Mouse (Mus musculus): ENCODE data around the gene Trak1. TPM values are rescaled to one million over a fixed set of nuclear protein-coding genes. Genes with fewer than 3 reads are reported as not detected.
A peak's percentile ranks its signal among the peaks of the same experiment; 100 is the strongest.

The Trak1 gene
- polyA plus RNA-seq, 1 experiment = 22.2 TPM

DNA sequence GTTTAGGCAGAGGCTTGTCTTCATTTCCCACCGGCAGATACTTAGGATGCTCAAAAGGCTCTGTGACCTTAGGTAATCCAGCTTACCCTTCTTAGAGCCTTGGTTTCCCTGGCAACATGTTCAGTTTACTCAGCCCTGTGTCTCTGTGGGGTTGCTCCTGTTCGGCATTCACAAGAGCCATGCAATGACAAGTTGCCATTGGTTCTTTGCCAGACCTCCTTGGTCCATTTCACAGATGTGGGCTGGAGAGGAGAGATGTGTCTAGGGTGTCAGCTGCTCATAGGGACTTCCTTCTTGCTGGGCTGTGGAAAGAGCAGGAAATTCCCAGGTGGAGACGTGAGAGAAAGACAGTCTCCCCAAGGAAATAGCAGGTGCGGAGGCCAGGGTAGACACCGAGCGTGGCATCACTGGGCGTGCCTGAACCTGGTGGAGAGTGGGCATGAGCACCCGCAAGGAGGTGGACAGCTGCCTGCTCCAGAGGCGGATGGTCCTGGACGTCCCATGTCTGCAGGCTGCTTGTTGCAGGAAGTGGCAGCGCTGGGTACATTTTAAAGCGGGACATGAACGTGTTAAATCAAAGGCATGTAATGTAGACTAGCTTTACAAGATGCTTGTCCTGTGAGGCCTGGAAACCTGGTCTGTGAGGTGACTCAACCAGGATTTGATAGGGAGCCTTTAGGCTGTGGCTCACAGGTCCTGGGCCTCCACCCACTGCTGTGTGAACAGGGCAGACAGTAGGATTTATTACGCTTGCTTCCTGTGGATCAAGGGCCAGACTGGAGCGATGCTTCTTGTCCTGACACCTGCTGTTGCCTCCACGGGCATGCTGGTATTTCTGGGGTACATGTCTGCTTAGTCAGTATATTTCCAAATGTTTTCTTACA, 127.2 kb downstream of the Trak1 start:
- no peaks in the 10 kb centered on the region; the same call in none of the 2 replicates for H3K4me1 ChIP-seq (ENCODE audit: control insufficient read depth, insufficient read depth, low read length)
- TF ChIP-seq POLR2A (IDR thresholded peaks at IDR 0.05; ENCODE audit: control insufficient read depth, low read depth, low read length) = no peak
- TF ChIP-seq CTCF (IDR thresholded peaks at IDR 0.05; ENCODE audit: control insufficient read depth, insufficient read depth, insufficient replicate concordance, low read depth, low read length) = no peak
- no peaks in the 10 kb centered on the region for H3K27me3 ChIP-seq (ENCODE audit: control insufficient read depth, insufficient read depth, low read length)

GRCm38 (mm10) chr9:121426451-121426850, 129.1 kb downstream of the Trak1 start:
- TF ChIP-seq POLR2A (IDR thresholded peaks at IDR 0.05; ENCODE audit: control insufficient read depth, low read depth, low read length) = no peak
- TF ChIP-seq CTCF (IDR thresholded peaks at IDR 0.05; ENCODE audit: control insufficient read depth, insufficient read depth, insufficient replicate concordance, low read depth, low read length) = no peak
- Histone ChIP-seq H3K27me3 (ENCODE audit: control insufficient read depth, insufficient read depth, low read length) (no peaks in the 10 kb centered on the region), H3K4me3 (ENCODE audit: control insufficient read depth, low read depth, low read length) (no peak overlapping the region), H3K27ac (ENCODE audit: control insufficient read depth, insufficient read depth, low read depth, low read length) (no peak overlapping the region), H3K36me3 (ENCODE audit: control insufficient read depth, insufficient read depth, low read length) (no peaks in the 10 kb centered on the region), H3K4me1 (ENCODE audit: control insufficient read depth, insufficient read depth, low read length) (peaks cover 2% of the 10 kb centered on the region)

More for the DNA sequence above, 127.2 kb downstream of the Trak1 start:
- Histone ChIP-seq H3K36me3 (ENCODE audit: control insufficient read depth, insufficient read depth, low read length) (no peaks in the 10 kb centered on the region), H3K27ac (ENCODE audit: control insufficient read depth, insufficient read depth, low read depth, low read length) (no peak overlapping the region), H3K4me3 (ENCODE audit: control insufficient read depth, low read depth, low read length) (no peak overlapping the region)

DNA sequence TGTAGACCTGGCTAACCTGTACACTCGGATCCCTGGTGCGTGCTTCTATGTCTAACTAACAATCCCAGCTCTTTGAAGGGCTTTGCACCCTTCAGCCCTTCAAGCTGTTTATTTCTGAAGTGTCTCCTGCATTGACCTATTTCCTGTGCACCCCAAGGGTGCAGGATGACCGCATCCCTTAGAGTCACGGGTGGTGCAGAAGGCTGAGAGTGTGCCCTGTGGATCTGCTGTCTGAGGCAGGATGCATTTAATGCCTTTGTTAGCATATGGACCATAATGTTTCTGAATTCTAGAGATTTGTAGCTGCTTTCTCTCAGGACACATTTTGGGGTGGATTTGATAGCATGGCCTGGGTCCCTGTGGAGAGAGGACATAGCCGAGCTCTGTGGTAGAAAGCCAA, 129.6 kb downstream of the Trak1 start:
- Histone ChIP-seq H3K27ac (ENCODE audit: control insufficient read depth, insufficient read depth, low read depth, low read length) (peak overlapping the region; percentile 5; the same call in 1 of the 2 replicates), H3K36me3 (ENCODE audit: control insufficient read depth, insufficient read depth, low read length) (no peaks in the 10 kb centered on the region), H3K4me1 (ENCODE audit: control insufficient read depth, insufficient read depth, low read length) (peaks cover 2% of the 10 kb centered on the region), H3K4me3 (ENCODE audit: control insufficient read depth, low read depth, low read length) (no peak overlapping the region), H3K27me3 (ENCODE audit: control insufficient read depth, insufficient read depth, low read length) (no peaks in the 10 kb centered on the region)
- no peak for TF ChIP-seq CTCF (IDR thresholded peaks at IDR 0.05; ENCODE audit: control insufficient read depth, insufficient read depth, insufficient replicate concordance, low read depth, low read length)
- no peak for TF ChIP-seq POLR2A (IDR thresholded peaks at IDR 0.05; ENCODE audit: control insufficient read depth, low read depth, low read length)

DNA sequence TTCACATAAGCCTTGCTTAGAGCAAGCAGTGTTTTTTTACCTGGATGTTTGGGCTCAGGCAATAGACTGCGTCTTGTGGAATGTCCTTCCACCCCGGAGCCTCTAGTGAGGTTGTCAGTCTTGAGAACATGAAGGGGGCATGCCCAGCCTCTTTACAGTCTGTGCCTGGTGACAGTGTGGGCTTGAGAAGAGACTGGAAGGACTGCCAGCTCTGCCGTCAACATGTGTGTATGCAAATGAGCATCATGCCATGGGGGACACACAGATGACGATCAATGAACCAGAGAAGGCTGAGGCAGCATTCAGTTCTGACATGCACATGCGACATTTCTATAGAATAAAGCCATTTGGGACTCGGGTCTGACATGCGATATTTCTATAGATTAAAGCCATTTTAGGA, 132.3 kb downstream of the Trak1 start:
- Histone ChIP-seq H3K4me3 (ENCODE audit: control insufficient read depth, low read depth, low read length) (no peak overlapping the region), H3K36me3 (ENCODE audit: control insufficient read depth, insufficient read depth, low read length) (no peaks in the 10 kb centered on the region), H3K4me1 (ENCODE audit: control insufficient read depth, insufficient read depth, low read length) (peaks cover 8% of the 10 kb centered on the region), H3K27ac (ENCODE audit: control insufficient read depth, insufficient read depth, low read depth, low read length) (no peak overlapping the region), H3K27me3 (ENCODE audit: control insufficient read depth, insufficient read depth, low read length) (no peaks in the 10 kb centered on the region)
- TF ChIP-seq CTCF (IDR thresholded peaks at IDR 0.05; ENCODE audit: control insufficient read depth, insufficient read depth, insufficient replicate concordance, low read depth, low read length) (no peak), POLR2A (IDR thresholded peaks at IDR 0.05; ENCODE audit: control insufficient read depth, low read depth, low read length) (no peak)

DNA sequence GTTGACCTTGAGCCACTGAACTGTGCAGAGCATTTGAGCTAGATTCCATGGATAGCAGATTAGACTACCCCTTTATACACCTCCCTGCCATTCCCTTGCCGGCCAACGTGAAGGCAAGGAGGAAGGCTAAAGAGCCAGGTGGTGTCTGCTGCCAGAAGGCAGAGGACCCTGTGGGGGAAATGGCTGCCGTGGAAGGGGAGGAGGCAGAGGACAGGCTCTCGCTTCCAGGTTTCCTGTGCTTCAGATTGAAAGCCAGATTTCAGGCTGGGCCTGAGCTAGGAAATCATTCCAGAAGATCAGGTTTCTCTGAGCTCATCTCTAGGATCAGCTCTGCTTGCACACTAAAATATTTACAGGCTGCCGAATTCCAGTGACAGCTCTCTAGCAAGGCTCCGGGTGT, 133.1 kb downstream of the Trak1 start:
- Histone ChIP-seq H3K36me3 (ENCODE audit: control insufficient read depth, insufficient read depth, low read length) (no peaks in the 10 kb centered on the region), H3K27me3 (ENCODE audit: control insufficient read depth, insufficient read depth, low read length) (no peaks in the 10 kb centered on the region), H3K4me1 (ENCODE audit: control insufficient read depth, insufficient read depth, low read length) (peaks cover 9% of the 10 kb centered on the region), H3K27ac (ENCODE audit: control insufficient read depth, insufficient read depth, low read depth, low read length) (peak overlapping the region; percentile 32), H3K4me3 (ENCODE audit: control insufficient read depth, low read depth, low read length) (no peak overlapping the region)
- no peak for TF ChIP-seq POLR2A (IDR thresholded peaks at IDR 0.05; ENCODE audit: control insufficient read depth, low read depth, low read length)

DNA sequence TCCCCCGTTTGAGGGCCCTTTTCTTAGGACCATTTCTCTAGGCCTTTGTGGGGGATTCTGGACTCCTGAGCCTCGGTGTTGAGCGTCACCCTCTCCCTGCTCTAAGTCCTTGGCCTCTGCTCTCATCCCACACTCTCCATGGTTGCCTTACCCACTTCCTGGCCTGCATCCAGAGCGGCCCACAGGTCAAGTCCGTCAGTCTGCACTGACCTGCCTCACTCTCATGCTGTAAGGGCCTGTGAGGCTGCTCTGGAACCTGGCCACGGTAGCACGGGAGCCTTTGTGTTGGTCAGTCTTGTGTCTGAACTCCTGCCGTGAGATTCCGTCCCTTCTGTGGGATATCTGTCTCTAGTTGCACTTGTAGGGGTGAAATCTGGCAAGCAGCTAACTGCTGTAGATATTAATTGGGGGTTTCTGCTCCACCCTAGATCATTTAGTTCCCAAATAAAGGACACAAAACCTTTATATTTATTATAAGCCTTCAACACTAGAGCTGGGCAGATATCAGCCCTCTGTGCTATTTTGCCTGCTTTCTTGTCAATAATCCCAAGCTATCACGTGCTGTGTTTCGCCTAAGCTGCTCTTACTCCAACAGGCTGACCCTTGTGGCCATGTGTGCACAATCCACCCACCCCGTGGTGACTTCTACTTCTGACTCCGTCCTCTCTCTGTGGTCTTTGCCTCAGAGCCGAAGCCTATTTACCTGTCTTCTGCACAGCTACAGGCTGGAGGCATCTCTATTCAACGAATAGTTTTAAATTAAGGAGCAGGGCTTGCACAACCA, 136.6 kb downstream of the Trak1 start:
- no peak for TF ChIP-seq POLR2A (IDR thresholded peaks at IDR 0.05; ENCODE audit: control insufficient read depth, low read depth, low read length)
- no peak for TF ChIP-seq CTCF (IDR thresholded peaks at IDR 0.05; ENCODE audit: control insufficient read depth, insufficient read depth, insufficient replicate concordance, low read depth, low read length)
- H3K4me1 ChIP-seq (ENCODE audit: control insufficient read depth, insufficient read depth, low read length) = peaks cover 9% of the 10 kb centered on the region
- H3K36me3 ChIP-seq (ENCODE audit: control insufficient read depth, insufficient read depth, low read length) = no peaks in the 10 kb centered on the region
- H3K4me3 ChIP-seq (ENCODE audit: control insufficient read depth, low read depth, low read length) = no peak overlapping the region
- no peaks in the 10 kb centered on the region for H3K27me3 ChIP-seq (ENCODE audit: control insufficient read depth, insufficient read depth, low read length)
- peak overlapping the region; percentile 43 for H3K27ac ChIP-seq (ENCODE audit: control insufficient read depth, insufficient read depth, low read depth, low read length)

GRCm38 (mm10) chr9:121435332-121435956, 138.1 kb downstream of the Trak1 start:
- no peaks in the 10 kb centered on the region for H3K36me3 ChIP-seq (ENCODE audit: control insufficient read depth, insufficient read depth, low read length)
- TF ChIP-seq POLR2A (IDR thresholded peaks at IDR 0.05; ENCODE audit: control insufficient read depth, low read depth, low read length) (no peak), CTCF (IDR thresholded peaks at IDR 0.05; ENCODE audit: control insufficient read depth, insufficient read depth, insufficient replicate concordance, low read depth, low read length) (no peak)
- H3K4me1 ChIP-seq (ENCODE audit: control insufficient read depth, insufficient read depth, low read length) = peaks cover 7% of the 10 kb centered on the region
- H3K4me3 ChIP-seq (ENCODE audit: control insufficient read depth, low read depth, low read length) = no peak overlapping the region
- no peaks in the 10 kb centered on the region for H3K27me3 ChIP-seq (ENCODE audit: control insufficient read depth, insufficient read depth, low read length)
- H3K27ac ChIP-seq (ENCODE audit: control insufficient read depth, insufficient read depth, low read depth, low read length) = peak overlapping the region; percentile 71
